Comparison of ENCODE assay signal across 20 mouse cellular contexts in genomic region chr8:92895053-92895452, GRCm38 (mm10). TPM values are rescaled to one million over a fixed set of nuclear protein-coding genes. Genes with fewer than 3 reads are reported as not detected.
DNase-seq lines count a peak whose midpoint lies in the region; ATAC-seq lines count a peak whose summit lies in the region.
"Had no signal": no experiment of that assay in that cellular context is flagged by ENCODE, and none has a peak within 500 bp of the region (broad histone marks: within the 10 kb centered on the region; RNA-seq: fewer than 3 reads in every experiment).

No protein-coding gene starts in this region.

- H3K9me3 ChIP-seq in lung, embryonic 16.5 days (ENCODE audit: control insufficient read depth, low read length): no peaks in the 10 kb centered on the region
- H3K9me3 ChIP-seq in intestine, embryonic 15.5 days: no peaks in the 10 kb centered on the region
- H3K9me3 ChIP-seq in intestine, embryonic 16.5 days (ENCODE audit: control insufficient read depth, low read length): no peaks in the 10 kb centered on the region
- no peaks in the 10 kb centered on the region for H3K9me3 ChIP-seq in stomach, embryonic 16.5 days (replicated peaks; ENCODE audit: control insufficient read depth, low read length)
- H3K9me3 ChIP-seq: forebrain, embryonic 12.5 days; heart, embryonic 12.5 days; hindbrain, embryonic 15.5 days had no signal

- H3K4me2 ChIP-seq in lung, embryonic 16.5 days (ENCODE audit: low read depth, low read length): no peak overlapping the region
- H3K4me2 ChIP-seq in intestine, embryonic 15.5 days (replicated peaks): no peak overlapping the region
- no peak overlapping the region for H3K4me2 ChIP-seq in intestine, embryonic 16.5 days (ENCODE audit: low read depth, low read length)
- H3K4me2 ChIP-seq in stomach, embryonic 16.5 days (ENCODE audit: low read depth, low read length): no peak overlapping the region
- H3K4me2 ChIP-seq: forebrain, embryonic 12.5 days; heart, embryonic 12.5 days; hindbrain, embryonic 15.5 days had no signal

- WGBS in lung, embryonic 16.5 days: 76% methylated on average over 7 of the region's 7 CpGs
- WGBS in intestine, embryonic 15.5 days: 74% methylated on average over 7 of the region's 7 CpGs
- WGBS in intestine, embryonic 16.5 days: 67% methylated on average over 7 of the region's 7 CpGs
- WGBS in stomach, embryonic 16.5 days: 74% methylated on average over 7 of the region's 7 CpGs

- no peak overlapping the region for H3K9ac ChIP-seq in lung, embryonic 16.5 days (ENCODE audit: low read length)
- no peak overlapping the region for H3K9ac ChIP-seq in intestine, embryonic 15.5 days
- no peak overlapping the region for H3K9ac ChIP-seq in intestine, embryonic 16.5 days (ENCODE audit: low read depth, low read length)
- H3K9ac ChIP-seq in stomach, embryonic 16.5 days (ENCODE audit: low read length): no peak overlapping the region
- H3K9ac ChIP-seq: forebrain, embryonic 12.5 days; heart, embryonic 12.5 days; hindbrain, embryonic 15.5 days had no signal

- no peaks in the 10 kb centered on the region for H3K36me3 ChIP-seq in lung, embryonic 16.5 days (ENCODE audit: control insufficient read depth, insufficient read depth, low read length)
- no peaks in the 10 kb centered on the region for H3K36me3 ChIP-seq in intestine, embryonic 15.5 days
- H3K36me3 ChIP-seq in intestine, embryonic 16.5 days (ENCODE audit: control insufficient read depth, insufficient read depth, low read length): no peaks in the 10 kb centered on the region
- no peaks in the 10 kb centered on the region for H3K36me3 ChIP-seq in stomach, embryonic 16.5 days (ENCODE audit: control insufficient read depth, insufficient read depth, low read length)
- H3K36me3 ChIP-seq: forebrain, embryonic 12.5 days; heart, embryonic 12.5 days; hindbrain, embryonic 15.5 days had no signal

- peak; percentile 54; the same call in 1 of the 2 replicates for ATAC-seq in lung, embryonic 16.5 days (ENCODE audit: low read depth)
- ATAC-seq in intestine, embryonic 15.5 days: peak; percentile 65; the same call in 1 of the 2 replicates
- ATAC-seq in intestine, embryonic 16.5 days: peak; percentile 71
- peak; percentile 88 for ATAC-seq in stomach, embryonic 16.5 days (ENCODE audit: insufficient read depth, low FRiP score)
- ATAC-seq: forebrain, embryonic 16.5 days had no signal

- H3K27me3 ChIP-seq in lung, embryonic 16.5 days (ENCODE audit: control insufficient read depth, insufficient read depth, low read depth, low read length): no peaks in the 10 kb centered on the region
- H3K27me3 ChIP-seq in intestine, embryonic 15.5 days (replicated peaks): no peaks in the 10 kb centered on the region
- no peaks in the 10 kb centered on the region for H3K27me3 ChIP-seq in intestine, embryonic 16.5 days (replicated peaks; ENCODE audit: control insufficient read depth, insufficient read depth, low read length)
- H3K27me3 ChIP-seq in stomach, embryonic 16.5 days (ENCODE audit: control insufficient read depth, insufficient read depth, low read length): no peaks in the 10 kb centered on the region
- H3K27me3 ChIP-seq: forebrain, embryonic 12.5 days; heart, embryonic 12.5 days; hindbrain, embryonic 15.5 days had no signal

- H3K4me1 ChIP-seq in lung, embryonic 16.5 days (replicated peaks; ENCODE audit: control insufficient read depth, insufficient read depth, low read length): no peaks in the 10 kb centered on the region
- no peaks in the 10 kb centered on the region for H3K4me1 ChIP-seq in intestine, embryonic 15.5 days (replicated peaks)
- no peaks in the 10 kb centered on the region for H3K4me1 ChIP-seq in intestine, embryonic 16.5 days (ENCODE audit: control insufficient read depth, insufficient read depth, low read length)
- no peaks in the 10 kb centered on the region for H3K4me1 ChIP-seq in stomach, embryonic 16.5 days (ENCODE audit: control insufficient read depth, insufficient read depth, low read length)
- H3K4me1 ChIP-seq: forebrain, embryonic 12.5 days; heart, embryonic 12.5 days; hindbrain, embryonic 15.5 days had no signal

- DNase-seq in lung, postnatal 25 days (ENCODE audit: low spot score): no peak
- no peak for DNase-seq in kidney, adult 8-10 months
- DNase-seq in left cerebral cortex, postnatal 25 days (ENCODE audit: low spot score in 2 of 2): no peak
- DNase-seq: adrenal gland, adult 8-10 months; adrenal gland, postnatal 36 days; cerebellum, adult 2 months; cerebellum, postnatal 10 days; gastrocnemius, postnatal 10 days had no signal

- H3K4me3 ChIP-seq in lung, embryonic 16.5 days (ENCODE audit: low read length): no peak overlapping the region
- no peak overlapping the region for H3K4me3 ChIP-seq in intestine, embryonic 15.5 days (replicated peaks)
- no peak overlapping the region for H3K4me3 ChIP-seq in intestine, embryonic 16.5 days (ENCODE audit: low read length)
- H3K4me3 ChIP-seq in stomach, embryonic 16.5 days (replicated peaks; ENCODE audit: low read length): no peak overlapping the region
- H3K4me3 ChIP-seq: forebrain, embryonic 12.5 days; heart, embryonic 12.5 days; hindbrain, embryonic 15.5 days had no signal

- intact Hi-C loops in left cerebral cortex, postnatal 25 days (cut with DNase I): no loop called here

- no peak overlapping the region for H3K27ac ChIP-seq in lung, embryonic 16.5 days (ENCODE audit: low read length)
- no peak overlapping the region for H3K27ac ChIP-seq in intestine, embryonic 15.5 days
- H3K27ac ChIP-seq in intestine, embryonic 16.5 days (ENCODE audit: low read length): no peak overlapping the region
- H3K27ac ChIP-seq in stomach, embryonic 16.5 days (ENCODE audit: low read length): peak overlapping the region; percentile 55
- H3K27ac ChIP-seq: forebrain, embryonic 12.5 days; hindbrain, embryonic 15.5 days had no signal

RNA-seq across cellular contexts. Expression of gene Capns2, which starts 6.2 kb away (rescaled TPM):
- 0.55 and 0.57 TPM in 2 replicates for polyA plus RNA-seq in lung, embryonic 16.5 days (2015; fragmentation: Nextera tagmentation; extraction: Ambion mirVana)
- not detected in 2 replicates for polyA plus RNA-seq in intestine, embryonic 15.5 days (2015; fragmentation: Nextera tagmentation; extraction: Ambion mirVana)
- polyA plus RNA-seq in intestine, embryonic 16.5 days (2015; fragmentation: Nextera tagmentation; extraction: Ambion mirVana): not detected in 2 replicates
- polyA plus RNA-seq in stomach, embryonic 16.5 days (2015; fragmentation: Nextera tagmentation; extraction: Ambion mirVana): 19.5 and 32.7 TPM in 2 replicates
- 1 to 10 TPM in 1 of 2 experiments, under 1 TPM in 1; 0.78 to 1.2 TPM for total RNA-seq in left cerebral cortex, postnatal 25 days (2021)
- total RNA-seq: heart, adult 8-10 months; heart, postnatal 25 days had no signal
- polyA plus RNA-seq: embryonic facial prominence, embryonic 11.5 days; forebrain, embryonic 16.5 days; hindbrain, embryonic 11.5 days had no signal

RNA-seq across cellular contexts. Expression of gene Lpcat2, which starts 39.9 kb away (rescaled TPM):
- 6.9 and 7.4 TPM in 2 replicates for polyA plus RNA-seq in lung, embryonic 16.5 days (2015; fragmentation: Nextera tagmentation; extraction: Ambion mirVana)
- polyA plus RNA-seq in intestine, embryonic 15.5 days (2015; fragmentation: Nextera tagmentation; extraction: Ambion mirVana): 6.7 and 6.8 TPM in 2 replicates
- polyA plus RNA-seq in intestine, embryonic 16.5 days (2015; fragmentation: Nextera tagmentation; extraction: Ambion mirVana): 5.7 and 6.8 TPM in 2 replicates
- 12.2 and 13.2 TPM in 2 replicates for polyA plus RNA-seq in stomach, embryonic 16.5 days (2015; fragmentation: Nextera tagmentation; extraction: Ambion mirVana)
- 1 to 10 TPM; 7.8 to 9.0 TPM for total RNA-seq in left cerebral cortex, postnatal 25 days (2021)

Comparison
In these comparisons a context has a peak if more than half of its experiments do, and no peak if none do; other contexts are left out.
1. RNA of gene Capns2, which starts 6.2 kb away (polyA plus RNA-seq): 19.5 to 32.7 TPM in stomach, embryonic 16.5 days; 0.55 to 0.57 TPM in lung, embryonic 16.5 days, not detected in intestine, embryonic 15.5 days and not detected in intestine, embryonic 16.5 days; every median in the first group is over 10 times any median in the second.
2. Peak in every context shown above with its lines, with median percentiles within 50 percentile points of each other: ATAC-seq.